Mouse (Mus musculus) thymus, postnatal 4 days (tissue): ENCODE results near the gene Fat1.

Source experiments
- DNase-seq: peaks from one replicate; pipeline ENCODE4 v3.0.0; 2021

Gene Fat1

DNA sequence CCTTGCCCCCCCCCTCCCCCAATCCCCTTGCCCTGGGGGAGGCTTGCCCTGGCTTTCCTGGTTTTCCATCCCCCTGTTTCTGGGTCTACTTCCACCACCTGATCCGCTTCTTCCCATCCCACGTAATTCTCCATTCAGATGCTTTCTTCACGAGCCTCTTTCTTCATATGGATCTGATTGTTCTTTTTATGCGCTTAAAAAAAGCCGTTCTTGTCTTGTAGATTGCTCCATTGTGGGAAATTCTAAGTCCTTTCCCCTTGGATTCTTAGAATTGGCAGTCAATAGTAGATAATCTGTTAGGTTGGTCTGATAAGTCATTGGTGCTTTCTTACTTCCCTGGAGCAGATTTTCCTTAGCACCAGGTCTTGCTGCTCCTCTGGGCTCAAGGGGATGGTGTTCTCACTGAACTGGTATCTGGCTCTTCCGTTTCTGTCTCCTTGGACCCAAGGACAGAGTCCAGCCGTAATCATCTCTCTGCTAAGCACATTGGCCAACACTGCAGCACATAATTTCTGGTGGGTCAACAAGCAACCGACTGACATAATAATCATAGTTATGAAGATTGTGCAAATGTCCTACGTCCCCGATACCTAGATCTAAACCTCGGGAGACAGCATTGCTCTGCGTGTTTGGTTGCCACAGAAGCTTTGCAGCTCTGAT, 27.5 kb downstream of the Fat1 start:
- no peak for DNase-seq

DNA sequence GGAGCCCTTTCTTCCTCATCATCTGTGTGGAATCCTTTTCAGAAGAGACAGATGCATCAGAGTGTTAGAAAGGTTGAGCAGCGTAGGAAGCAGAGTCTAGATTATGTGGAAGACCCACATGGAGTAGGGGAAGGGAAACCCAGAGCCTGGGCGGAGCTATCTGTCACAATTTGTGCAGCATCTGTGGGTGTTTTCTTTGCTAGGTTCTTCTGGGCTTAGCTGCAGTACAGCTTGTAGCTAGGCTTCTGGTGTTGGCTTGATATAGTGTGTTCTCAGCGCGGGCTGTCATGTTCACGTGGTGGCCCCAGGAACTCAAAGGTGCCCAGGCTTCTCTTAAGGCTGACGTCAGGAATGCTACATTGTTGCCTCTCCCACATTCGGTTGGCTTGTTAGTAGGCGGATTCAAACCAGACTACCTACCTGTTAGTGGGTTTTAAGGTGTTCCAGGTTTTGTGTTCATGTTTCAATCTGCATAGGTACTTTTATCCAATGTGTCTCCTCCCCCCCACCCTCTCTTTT, 32.3 kb downstream of the Fat1 start:
- no peak for DNase-seq

DNA sequence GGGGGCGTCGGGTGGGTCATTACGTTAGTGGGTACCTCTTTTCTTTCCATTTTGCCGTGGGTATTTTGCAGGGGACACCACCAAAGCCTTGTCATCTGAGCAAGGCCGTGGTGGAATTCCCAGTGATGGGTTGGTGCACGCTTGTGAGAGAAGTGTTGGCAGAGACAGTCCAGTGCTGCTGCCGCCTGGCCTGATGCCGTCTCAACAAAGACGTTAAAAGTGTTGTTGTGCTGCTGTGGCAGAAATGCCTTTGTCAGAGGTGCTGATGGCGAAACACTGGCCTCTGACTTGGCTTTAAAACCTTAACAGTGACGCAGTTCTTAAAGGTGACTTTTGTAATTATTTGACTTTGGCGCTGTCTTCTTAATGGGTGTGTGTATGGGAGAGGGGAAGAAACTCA, 34.8 kb downstream of the Fat1 start:
- no peak for DNase-seq

DNA sequence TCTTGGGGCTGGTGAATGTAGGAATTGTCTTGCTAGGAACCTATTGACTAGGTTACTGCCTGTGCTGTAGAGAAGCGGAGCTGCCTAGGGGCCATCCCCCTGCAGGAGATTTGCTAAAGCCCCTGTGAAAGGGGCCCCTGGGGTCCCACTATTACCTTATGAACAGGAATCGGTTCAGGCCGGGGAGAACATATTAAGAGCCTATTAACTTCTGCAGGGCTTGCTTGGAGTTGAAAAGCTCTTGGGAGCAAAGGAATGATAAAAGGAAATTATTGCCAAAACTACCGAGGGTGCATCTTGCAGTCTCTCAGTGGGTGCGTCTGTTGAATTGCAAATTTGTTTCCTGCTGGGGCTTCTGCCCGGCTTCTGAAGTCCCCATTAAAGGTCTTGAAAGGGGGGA, 36.1 kb downstream of the Fat1 start:
- DNase-seq = no peak

DNA sequence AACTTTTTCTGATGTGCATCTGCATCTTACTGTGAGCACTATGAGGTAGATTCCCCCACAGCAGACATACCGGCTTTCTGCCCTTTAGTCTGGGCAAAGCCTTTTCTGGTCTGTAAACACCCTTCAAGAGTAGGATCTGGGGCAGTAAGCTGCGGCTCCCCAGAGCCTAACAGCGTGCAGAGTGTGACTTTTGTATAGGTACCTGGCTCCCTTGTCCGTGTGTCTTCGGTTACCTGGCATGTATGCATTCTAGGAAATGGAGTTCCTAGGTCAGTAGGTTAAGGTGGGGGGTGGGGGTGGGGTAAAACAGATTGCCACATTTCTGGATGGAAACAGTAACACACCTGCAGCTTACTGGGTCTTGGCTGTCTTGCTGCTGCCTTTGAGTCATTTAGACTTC, 36.7 kb downstream of the Fat1 start:
- DNase-seq = no peak

DNA sequence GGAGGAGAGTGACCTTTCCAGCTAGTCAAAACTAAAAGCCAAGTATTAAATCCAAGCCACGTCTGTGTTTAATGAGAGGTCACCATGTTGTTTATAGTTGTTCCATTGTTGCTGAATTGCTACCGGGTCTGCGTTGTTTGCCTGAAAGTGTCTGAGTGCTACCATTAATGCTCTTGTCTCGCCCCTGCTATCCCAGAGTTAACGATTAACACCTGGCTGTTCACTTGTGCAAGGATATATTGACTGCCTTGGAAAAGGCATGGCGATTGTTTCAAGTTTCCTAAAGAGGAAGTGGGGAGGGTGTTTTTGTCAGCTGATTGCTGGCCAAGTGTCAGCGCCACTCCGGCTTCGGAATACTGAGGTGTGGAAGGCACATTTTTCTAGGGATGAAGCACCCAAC, 39.9 kb downstream of the Fat1 start:
- DNase-seq = no peak

DNA sequence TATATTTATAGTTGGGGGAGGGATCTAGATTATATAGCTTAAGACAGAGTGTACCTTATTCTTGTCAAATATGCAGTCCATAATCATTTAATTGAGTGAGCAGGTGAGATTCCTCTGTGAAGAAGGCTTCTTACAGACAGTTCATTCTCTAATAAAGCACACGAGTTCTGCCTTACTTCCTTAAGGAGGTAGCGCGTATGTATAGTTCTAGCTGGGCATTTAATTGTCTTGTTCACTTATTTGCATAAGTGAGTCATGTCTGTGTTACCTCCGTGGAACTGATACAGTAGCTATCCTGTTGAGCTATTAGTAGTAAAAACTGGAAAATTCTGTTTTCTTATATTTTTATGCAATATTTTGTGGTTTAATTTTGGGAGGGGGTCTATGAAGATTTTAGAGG, 40.4 kb downstream of the Fat1 start:
- no peak for DNase-seq

DNA sequence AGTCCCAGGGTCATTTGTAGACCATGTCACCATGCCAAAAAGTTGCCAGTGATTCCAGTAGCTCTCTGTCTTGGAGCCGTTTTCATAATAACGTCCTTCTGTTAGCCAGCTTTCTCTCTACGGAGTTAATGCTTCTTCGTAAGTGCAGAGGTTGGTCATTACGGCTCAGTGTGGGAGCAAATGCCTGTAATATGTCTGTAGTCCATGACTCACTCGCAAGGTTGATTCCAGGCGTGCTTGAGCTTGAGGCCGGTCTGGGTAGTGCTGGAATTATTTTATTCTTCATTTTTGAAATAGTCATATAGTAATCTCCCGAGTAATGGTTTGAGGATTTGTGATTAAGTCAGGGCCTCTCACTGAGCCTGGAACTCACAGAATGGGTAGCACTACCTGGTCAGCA, 43.4 kb downstream of the Fat1 start:
- DNase-seq = no peak

DNA sequence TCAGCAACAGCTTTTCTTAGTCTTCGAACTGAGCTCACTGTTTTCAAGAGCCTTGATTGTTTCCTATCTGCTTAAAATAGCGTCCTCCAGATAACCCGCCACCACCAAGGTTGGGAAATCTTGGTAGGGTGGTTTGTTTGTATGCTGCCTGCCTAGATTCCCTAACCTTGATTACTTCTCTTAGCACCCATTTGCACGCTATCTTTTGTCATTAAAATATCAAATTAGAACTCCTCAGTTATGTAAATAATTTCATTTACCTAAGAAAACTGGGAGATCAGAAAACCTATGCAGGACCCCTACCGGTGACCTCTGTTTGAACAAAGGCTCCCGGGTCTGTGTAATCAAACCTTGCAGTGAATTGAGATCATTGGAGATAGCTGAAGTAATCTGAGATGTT, 44.0 kb downstream of the Fat1 start:
- DNase-seq = no peak

DNA sequence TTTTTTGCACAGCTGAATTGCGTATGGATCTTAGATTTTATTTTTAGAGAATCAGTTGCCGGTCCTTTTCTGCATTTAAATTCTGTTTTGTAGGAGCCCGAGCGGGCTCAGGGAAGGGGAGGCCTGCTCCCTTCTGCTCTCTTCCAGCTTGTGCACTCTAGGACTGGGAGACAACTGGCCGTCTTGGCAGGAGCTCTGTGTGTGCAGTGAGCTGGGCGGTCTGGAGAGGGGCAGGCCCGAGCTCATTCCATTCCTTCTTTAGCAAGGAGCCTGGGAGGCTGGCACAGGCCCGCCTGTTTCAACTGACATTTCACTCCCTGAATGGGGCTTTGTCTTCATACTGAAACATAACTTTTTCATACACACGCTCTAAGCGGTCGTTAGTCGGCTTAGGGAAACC, 44.8 kb downstream of the Fat1 start:
- DNase-seq = no peak

DNA sequence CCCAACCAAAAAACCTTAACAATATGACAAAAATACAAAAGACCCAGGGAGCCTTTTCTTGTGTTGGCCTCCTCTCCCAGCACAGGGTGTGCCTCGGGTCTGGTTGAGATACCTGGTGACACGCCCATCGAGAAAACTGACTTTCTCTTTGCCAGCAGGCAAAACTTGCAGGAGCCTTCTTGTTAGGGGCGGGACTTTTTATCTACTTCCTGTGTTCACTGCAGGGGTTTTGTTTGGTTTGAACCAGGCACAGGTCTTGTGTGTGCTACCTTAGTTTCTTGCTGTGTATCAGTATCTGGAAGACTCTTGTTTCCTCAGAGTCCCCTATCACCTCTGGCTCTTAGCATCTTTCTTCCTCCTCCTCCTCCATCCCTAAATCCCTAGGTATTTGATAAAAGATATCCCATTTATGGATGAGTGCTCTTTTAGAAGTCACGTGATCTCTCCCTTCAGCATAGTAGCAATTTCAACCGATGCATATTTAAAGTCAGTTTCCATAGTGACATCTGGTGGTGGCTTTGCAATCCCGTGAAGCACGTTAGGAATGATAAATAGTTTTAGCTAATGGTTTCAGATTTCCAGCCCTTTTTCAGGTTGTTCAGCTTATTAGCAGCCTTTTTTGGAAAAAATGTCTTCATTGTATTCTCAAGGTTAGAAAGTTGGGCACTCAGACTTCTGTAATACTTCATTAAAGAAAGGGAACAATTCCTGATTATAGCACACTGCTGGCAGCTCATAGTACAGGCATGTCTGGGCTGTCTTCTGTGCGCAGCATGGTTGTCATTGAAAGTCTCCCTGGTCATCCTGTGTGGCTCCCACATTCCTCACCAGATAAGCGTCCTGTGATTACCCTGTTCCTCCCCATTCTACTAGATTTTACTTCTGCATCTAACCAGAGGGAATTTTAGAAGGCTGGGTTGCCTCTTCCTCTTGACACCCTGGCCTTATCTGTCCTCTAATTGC, 50.4 kb downstream of the Fat1 start:
- no peak for DNase-seq

DNA sequence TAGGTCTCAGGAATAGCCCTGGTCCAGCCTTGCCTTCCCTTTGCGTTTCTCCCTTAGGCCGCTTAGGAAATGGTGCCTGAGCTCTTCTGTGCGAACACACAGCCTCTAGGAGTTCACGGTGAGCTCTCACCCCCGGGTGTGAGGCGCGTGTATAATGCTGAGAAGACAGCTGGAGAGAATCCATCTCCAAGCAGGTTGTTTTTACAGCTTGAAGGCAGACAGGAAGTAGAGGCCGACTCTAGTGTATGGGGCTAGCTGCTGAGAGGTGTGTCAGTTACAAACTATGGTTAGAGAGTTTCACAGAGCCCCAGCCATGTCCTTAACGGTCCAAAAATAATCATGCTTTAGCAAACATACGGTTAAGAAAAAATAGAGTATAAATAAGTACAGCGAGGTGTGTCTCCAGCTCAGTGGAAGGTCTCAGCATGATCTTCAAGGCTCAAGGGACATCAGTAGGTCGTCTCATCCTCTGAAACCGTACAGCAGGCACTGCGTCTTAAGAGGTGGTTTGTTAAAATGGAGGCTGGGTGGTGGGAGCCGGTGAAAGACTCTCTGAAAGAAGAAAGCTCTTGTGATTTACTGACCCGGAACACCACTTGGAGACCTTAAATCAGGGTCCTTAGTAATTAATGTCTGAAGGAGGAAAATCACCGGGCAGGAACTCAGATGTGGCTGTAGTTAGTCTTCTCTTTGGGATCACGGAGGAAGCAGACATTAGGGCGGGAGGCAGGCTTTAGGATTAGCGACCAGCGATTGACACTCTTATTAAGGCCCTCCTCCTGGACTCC, 56.6 kb downstream of the Fat1 start:
- DNase-seq = no peak

DNA sequence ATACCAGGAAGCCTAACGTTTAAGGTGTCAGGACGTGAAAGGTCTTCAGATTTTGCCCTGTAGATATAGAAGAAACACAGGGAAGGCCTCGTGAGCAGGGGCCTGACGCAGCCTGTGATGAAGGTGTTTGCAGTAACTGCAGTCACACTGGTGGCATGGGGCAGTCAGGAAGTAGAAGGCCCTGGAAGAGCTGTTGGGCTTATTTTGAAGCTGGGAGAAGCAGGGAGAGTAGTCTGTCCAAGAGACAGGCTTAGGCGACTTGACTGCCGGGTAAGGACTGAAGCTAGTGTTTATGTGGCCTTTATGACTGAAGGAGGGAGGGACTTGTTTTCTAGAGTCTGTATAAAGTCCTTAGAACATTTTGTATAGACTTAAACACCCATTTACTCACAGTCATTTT, 57.4 kb downstream of the Fat1 start:
- DNase-seq = no peak

DNA sequence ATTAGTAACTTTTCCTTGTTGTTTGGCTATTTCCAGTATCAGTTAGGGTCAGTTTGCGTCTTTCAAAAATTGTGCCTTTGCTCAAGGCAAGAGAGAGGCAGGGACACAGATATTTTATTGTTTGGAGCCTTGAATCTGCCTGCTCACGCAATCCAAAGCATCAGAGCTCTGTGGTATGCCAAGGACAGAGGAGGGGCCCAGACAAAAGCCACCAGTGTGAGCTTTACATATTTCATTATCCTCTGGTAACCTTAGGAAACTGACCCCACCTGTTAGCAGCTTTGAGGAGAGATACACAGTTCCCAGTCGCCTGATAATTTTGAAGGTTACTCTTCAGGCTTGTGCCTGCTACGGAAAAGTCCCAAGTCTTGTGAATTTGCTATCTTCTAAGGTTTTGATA, 58.1 kb downstream of the Fat1 start:
- DNase-seq = no peak

DNA sequence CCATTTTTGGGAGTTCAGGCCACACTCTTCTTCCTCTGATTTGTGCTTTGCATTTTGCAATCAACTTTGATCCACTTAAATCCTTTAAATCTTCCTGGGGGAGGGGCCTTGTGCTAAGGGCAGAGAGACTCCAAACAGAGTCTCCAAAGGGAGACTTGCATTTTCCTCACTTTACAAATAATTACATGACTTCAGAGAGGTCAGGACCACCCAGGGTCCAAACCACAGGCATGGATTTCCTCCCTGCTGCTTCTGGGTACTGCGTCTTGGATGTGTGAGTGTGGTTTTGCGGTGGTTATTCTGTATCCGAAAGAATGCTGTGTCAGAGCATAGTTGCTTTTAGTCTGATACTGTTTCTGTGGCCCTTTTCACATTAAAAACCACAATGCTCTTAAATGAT, 61.2 kb downstream of the Fat1 start:
- DNase-seq = no peak

DNA sequence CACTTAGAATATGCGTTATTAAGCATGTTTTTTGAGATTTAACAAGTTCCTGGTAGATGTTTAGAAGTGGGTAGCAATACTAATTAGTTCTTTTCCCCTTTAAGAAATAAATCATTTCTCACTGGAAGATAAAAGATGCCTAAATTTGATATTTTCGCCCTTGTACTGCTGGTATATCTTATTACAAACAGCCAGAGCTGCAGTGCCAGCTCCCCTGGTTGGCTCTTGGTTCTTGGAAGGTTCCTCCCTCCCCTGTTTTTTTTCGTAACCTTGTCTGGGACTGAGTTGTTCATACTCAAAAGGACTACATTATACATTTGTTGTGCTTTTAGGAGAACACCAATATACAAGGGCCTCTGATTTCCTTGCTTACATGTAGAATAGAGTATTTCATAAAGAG, 62.1 kb downstream of the Fat1 start:
- DNase-seq = no peak

DNA sequence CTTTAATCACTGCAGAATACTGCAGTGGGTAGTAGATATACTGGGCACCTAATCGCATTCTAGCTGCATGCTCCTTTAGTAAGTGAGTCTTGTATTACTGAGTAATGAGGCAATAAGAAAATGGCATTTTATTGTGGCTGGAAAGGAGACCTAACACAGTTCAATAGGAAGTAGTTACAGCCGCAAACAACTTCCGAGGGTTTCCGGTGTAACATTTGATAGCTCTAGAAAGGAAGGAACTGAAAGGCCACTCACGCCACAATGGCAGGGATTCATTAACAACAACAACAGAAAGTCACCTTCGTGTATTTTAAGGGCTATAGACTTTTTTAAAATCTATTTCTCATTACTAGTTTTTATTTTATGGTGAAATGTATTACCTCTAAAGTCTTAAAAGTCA, 62.6 kb downstream of the Fat1 start:
- DNase-seq = no peak

DNA sequence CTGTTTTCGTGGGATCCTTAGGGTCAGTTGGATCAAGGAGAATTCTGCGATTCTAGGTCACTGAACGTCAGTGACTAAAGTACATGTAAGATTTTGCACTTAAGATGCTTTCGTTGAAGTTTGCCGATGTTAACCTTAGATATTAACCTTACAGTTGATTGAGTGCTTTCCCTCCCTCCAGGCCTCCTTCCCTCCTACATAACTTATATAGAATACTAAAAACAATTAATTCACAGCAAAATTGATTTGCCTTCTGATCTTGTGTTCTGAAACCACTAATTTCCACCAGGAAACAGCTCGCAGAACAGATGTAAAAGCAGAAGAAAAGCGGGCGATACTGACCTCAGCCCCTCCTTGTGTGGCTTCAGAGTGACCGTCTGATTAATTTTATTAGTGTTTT, 63.0 kb downstream of the Fat1 start:
- no peak for DNase-seq

DNA sequence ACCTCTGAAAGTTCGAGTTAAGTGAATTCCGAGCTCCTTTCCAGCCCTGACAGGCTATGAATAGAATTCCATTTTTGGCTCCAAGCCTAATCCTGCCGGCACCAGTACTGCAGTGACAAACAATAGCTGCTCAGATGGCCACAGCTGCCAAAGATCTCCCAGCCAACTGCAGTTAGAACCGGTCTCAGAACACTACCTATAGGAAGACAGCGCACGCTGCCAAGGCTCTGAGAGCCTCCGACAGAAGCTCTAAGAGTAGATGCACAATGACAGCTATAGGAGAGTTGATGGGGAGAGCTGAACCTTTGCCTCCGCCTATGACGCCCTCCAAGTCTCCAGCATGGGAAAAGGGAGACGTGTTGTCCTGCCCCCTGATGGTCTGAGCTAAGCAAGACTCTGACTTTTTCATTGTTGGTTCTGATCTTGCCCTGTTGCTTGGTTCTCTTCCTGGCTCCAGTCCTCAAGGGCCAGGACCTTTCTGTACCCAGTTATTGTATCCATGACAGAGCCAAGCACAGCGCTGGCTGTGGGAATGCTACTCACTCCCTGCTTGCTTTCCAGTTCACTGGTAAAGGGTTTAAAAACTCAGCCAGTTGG, 63.5 kb downstream of the Fat1 start:
- DNase-seq = no peak

DNA sequence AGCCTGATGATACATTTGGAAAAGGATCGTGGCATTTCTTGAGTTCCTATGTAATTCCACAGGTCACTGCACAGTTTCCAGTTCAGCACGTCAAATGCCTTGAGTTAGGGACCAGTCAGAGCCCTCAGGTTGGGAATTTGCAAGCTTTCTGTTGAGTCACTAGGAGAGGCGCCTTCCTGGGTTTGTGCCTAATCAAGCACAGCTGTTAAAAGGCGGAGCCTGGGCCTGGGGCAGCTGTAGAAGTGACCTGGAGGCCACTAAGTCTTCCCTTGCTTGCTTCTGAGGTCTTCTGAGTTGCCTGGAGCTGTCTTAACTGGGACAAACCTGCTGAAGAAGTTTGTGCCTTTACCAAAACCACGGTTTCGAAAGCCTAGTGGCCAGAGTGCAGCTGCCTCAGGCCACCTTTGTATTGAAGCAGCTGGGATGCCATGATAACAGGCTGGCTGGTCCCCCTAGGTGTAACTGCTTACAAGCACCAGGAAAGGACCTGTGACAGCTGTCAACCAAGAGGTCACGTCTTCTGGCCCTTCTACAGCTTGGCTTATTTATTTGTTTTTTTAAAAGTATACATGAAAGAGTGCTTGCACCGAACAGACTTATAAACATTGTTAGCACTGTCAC, 66.4 kb downstream of the Fat1 start:
- no peak for DNase-seq

DNA sequence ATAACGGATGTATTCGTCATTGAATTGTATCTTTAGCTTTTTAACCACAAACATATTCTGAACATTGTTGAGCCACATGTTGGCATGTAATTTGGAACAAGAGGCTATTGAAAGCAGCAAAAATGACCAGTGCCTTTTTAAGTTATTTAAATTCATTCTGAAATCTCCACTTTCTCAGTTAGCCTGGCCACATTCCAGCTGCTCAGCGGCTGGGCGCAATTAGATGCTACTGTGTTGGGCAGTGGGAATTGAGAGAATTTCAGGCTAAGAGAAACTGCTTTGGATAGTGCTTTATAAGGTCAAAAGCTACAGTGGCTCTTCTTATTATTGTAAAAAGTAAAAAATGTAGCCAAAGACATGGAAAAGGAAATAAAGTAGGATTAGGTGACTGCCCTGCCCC, 67.4 kb downstream of the Fat1 start:
- no peak for DNase-seq

DNA sequence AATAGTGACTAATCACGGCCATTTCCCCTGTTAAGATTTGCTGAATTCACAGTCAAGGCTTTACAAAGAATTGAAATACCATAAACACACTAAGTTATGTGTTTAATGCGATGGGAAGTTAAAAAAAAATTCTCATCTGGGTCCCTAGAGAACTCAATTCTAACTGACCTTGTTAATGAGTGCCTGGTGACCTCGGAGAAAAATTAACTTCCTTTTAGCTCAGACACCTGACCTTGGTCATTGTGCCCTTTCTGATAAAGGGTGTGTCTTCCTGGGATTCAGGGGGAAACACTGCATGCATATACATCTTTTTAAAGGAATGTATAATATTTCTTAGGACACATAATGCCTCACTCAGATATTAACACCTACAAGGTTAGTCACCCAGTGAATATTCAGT, 68.8 kb downstream of the Fat1 start:
- DNase-seq = no peak

DNA sequence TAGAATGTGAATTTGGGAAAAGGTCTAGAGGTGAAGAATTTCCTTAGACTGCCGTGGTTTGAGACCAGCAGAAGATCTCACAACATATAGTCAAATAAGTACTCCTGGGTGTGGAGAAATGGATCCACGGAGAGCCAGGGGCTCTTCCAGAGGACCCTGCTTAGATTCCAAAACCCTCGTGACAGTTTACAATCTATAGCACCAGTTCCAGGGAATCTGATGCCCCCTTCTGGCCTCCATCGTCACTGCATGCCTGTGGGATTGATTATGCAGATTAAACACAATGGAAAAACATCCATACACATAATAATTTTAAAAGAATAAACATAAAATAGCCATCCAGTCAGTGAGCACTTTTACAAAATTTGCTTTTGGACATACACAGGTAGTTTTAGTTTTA, 75.4 kb downstream of the Fat1 start:
- DNase-seq = no peak
